Mouse (Mus musculus): ENCODE results near the gene Frmd4b. TPM values are rescaled to one million over a fixed set of nuclear protein-coding genes. Genes with fewer than 3 reads are reported as not detected.

Frmd4b gene
- polyA plus RNA-seq, 1 experiment: 8.2 TPM

- H3K4me3 ChIP-seq (ENCODE audit: control insufficient read depth, insufficient read depth, low read length): no peak overlapping the region
- WGBS: 80% methylated on average over 7 of the region's 7 CpGs
- H3K27ac ChIP-seq (ENCODE audit: control insufficient read depth, insufficient read depth, low read length): no peak overlapping the region
- no peaks in the 10 kb centered on the region for H3K27me3 ChIP-seq (ENCODE audit: control insufficient read depth, insufficient read depth, low read length)
- TF ChIP-seq CTCF (IDR thresholded peaks at IDR 0.05; ENCODE audit: borderline replicate concordance, control insufficient read depth, extremely low read depth, insufficient read depth, low read length, poor library complexity) (no peak), POLR2A (IDR thresholded peaks at IDR 0.05; ENCODE audit: control insufficient read depth, extremely low read depth, insufficient read depth, low read length, poor library complexity) (no peak)
- DNase-seq: no peak
- no peaks in the 10 kb centered on the region for H3K4me1 ChIP-seq (replicated peaks; ENCODE audit: control insufficient read depth, insufficient read depth, low read length)
- H3K36me3 ChIP-seq (ENCODE audit: control insufficient read depth, insufficient read depth, low read length): no peaks in the 10 kb centered on the region
Observed at GRCm38 (mm10) chr6:97576565-97577346, 40.6 kb downstream of the Frmd4b start.

- Histone ChIP-seq H3K4me3 (ENCODE audit: control insufficient read depth, insufficient read depth, low read length) (no peak overlapping the region), H3K4me1 (replicated peaks; ENCODE audit: control insufficient read depth, insufficient read depth, low read length) (no peaks in the 10 kb centered on the region), H3K27me3 (ENCODE audit: control insufficient read depth, insufficient read depth, low read length) (no peaks in the 10 kb centered on the region), H3K36me3 (ENCODE audit: control insufficient read depth, insufficient read depth, low read length) (no peaks in the 10 kb centered on the region), H3K27ac (ENCODE audit: control insufficient read depth, insufficient read depth, low read length) (no peak overlapping the region)
- WGBS: 88% methylated on average over 7 of the region's 7 CpGs
- DNase-seq: no peak
- TF ChIP-seq CTCF (IDR thresholded peaks at IDR 0.05; ENCODE audit: borderline replicate concordance, control insufficient read depth, extremely low read depth, insufficient read depth, low read length, poor library complexity) (no peak), POLR2A (IDR thresholded peaks at IDR 0.05; ENCODE audit: control insufficient read depth, extremely low read depth, insufficient read depth, low read length, poor library complexity) (no peak)
Observed at GRCm38 (mm10) chr6:97576096-97576495, 41.2 kb downstream of the Frmd4b start.

- no peaks in the 10 kb centered on the region for H3K36me3 ChIP-seq (ENCODE audit: control insufficient read depth, insufficient read depth, low read length)
- no peaks in the 10 kb centered on the region for H3K4me1 ChIP-seq (replicated peaks; ENCODE audit: control insufficient read depth, insufficient read depth, low read length)
- WGBS: 91% methylated on average over 5 of the region's 5 CpGs
- no peak for DNase-seq
- TF ChIP-seq POLR2A (IDR thresholded peaks at IDR 0.05; ENCODE audit: control insufficient read depth, extremely low read depth, insufficient read depth, low read length, poor library complexity) (no peak), CTCF (IDR thresholded peaks at IDR 0.05; ENCODE audit: borderline replicate concordance, control insufficient read depth, extremely low read depth, insufficient read depth, low read length, poor library complexity) (no peak)
- H3K27me3 ChIP-seq (ENCODE audit: control insufficient read depth, insufficient read depth, low read length): no peaks in the 10 kb centered on the region
- no peak overlapping the region for H3K27ac ChIP-seq (ENCODE audit: control insufficient read depth, insufficient read depth, low read length)
- no peak overlapping the region for H3K4me3 ChIP-seq (ENCODE audit: control insufficient read depth, insufficient read depth, low read length)
Observed at GRCm38 (mm10) chr6:97574973-97575372, 42.4 kb downstream of the Frmd4b start.

GRCm38 (mm10) chr6:97572226-97572625 is 45.1 kb downstream of the Frmd4b start:
- Histone ChIP-seq H3K4me3 (ENCODE audit: control insufficient read depth, insufficient read depth, low read length) (no peak overlapping the region), H3K4me1 (replicated peaks; ENCODE audit: control insufficient read depth, insufficient read depth, low read length) (no peaks in the 10 kb centered on the region), H3K27me3 (ENCODE audit: control insufficient read depth, insufficient read depth, low read length) (no peaks in the 10 kb centered on the region), H3K27ac (ENCODE audit: control insufficient read depth, insufficient read depth, low read length) (no peak overlapping the region), H3K36me3 (ENCODE audit: control insufficient read depth, insufficient read depth, low read length) (no peaks in the 10 kb centered on the region)
- 96% methylated on average over 5 of the region's 5 CpGs for WGBS
- DNase-seq: no peak
- TF ChIP-seq POLR2A (IDR thresholded peaks at IDR 0.05; ENCODE audit: control insufficient read depth, extremely low read depth, insufficient read depth, low read length, poor library complexity) (no peak), CTCF (IDR thresholded peaks at IDR 0.05; ENCODE audit: borderline replicate concordance, control insufficient read depth, extremely low read depth, insufficient read depth, low read length, poor library complexity) (no peak)

GRCm38 (mm10) chr6:97568538-97568937 is 48.8 kb downstream of the Frmd4b start:
- TF ChIP-seq POLR2A (IDR thresholded peaks at IDR 0.05; ENCODE audit: control insufficient read depth, extremely low read depth, insufficient read depth, low read length, poor library complexity): no peak
- TF ChIP-seq CTCF (IDR thresholded peaks at IDR 0.05; ENCODE audit: borderline replicate concordance, control insufficient read depth, extremely low read depth, insufficient read depth, low read length, poor library complexity): no peak
- Histone ChIP-seq H3K27me3 (ENCODE audit: control insufficient read depth, insufficient read depth, low read length) (no peaks in the 10 kb centered on the region), H3K4me3 (ENCODE audit: control insufficient read depth, insufficient read depth, low read length) (no peak overlapping the region), H3K4me1 (replicated peaks; ENCODE audit: control insufficient read depth, insufficient read depth, low read length) (no peaks in the 10 kb centered on the region), H3K36me3 (ENCODE audit: control insufficient read depth, insufficient read depth, low read length) (no peaks in the 10 kb centered on the region), H3K27ac (ENCODE audit: control insufficient read depth, insufficient read depth, low read length) (no peak overlapping the region)
- WGBS: 47% methylated on average over 6 of the region's 6 CpGs
- DNase-seq: no peak

- DNase-seq: no peak
- Histone ChIP-seq H3K27me3 (ENCODE audit: control insufficient read depth, insufficient read depth, low read length) (no peaks in the 10 kb centered on the region), H3K4me3 (ENCODE audit: control insufficient read depth, insufficient read depth, low read length) (no peak overlapping the region), H3K4me1 (replicated peaks; ENCODE audit: control insufficient read depth, insufficient read depth, low read length) (no peaks in the 10 kb centered on the region), H3K36me3 (ENCODE audit: control insufficient read depth, insufficient read depth, low read length) (no peaks in the 10 kb centered on the region), H3K27ac (ENCODE audit: control insufficient read depth, insufficient read depth, low read length) (no peak overlapping the region)
- TF ChIP-seq POLR2A (IDR thresholded peaks at IDR 0.05; ENCODE audit: control insufficient read depth, extremely low read depth, insufficient read depth, low read length, poor library complexity): no peak
- TF ChIP-seq CTCF (IDR thresholded peaks at IDR 0.05; ENCODE audit: borderline replicate concordance, control insufficient read depth, extremely low read depth, insufficient read depth, low read length, poor library complexity): no peak
- 82% methylated on average over 4 of the region's 4 CpGs for WGBS
Observed at GRCm38 (mm10) chr6:97566746-97567145, 50.6 kb downstream of the Frmd4b start.

Measured in thymus, adult 2 months (tissue).